Mouse (Mus musculus) forebrain, embryonic 11.5 days (tissue): Measurements from ENCODE around the gene Faap20. TPM values are rescaled to one million over a fixed set of nuclear protein-coding genes. Genes with fewer than 3 reads are reported as not detected.

Experiments
- ATAC-seq: fragments of 200-750 bp; cut with Nextera tagmentation; replicated peaks from 2 replicates; pipeline ENCODE4 v1.8.0; 2017; ENCODE audit warnings: moderate TSS enrichment; ENCODE audit not compliant: low FRiP score
- DNase-seq: peaks from one replicate; pipeline ENCODE4 v3.0.0-alpha.2; 2017; ENCODE audit warnings: low spot score
- H3K27ac ChIP-seq: fragments of 300-500 bp; sonication (generic); 2 replicates; pipeline ENCODE4 v1.5.1; 2014; ENCODE audit warnings: low read depth, low read length
- H3K27me3 ChIP-seq: fragments of 300-500 bp; sonication (generic); 2 replicates; pipeline ENCODE4 v1.6.1; 2014; ENCODE audit warnings: mild to moderate bottlenecking, low read length, mixed read lengths; ENCODE audit not compliant: control insufficient read depth, insufficient read depth
- H3K36me3 ChIP-seq: fragments of 300-500 bp; sonication (generic); 2 replicates; pipeline ENCODE4 v1.6.1; 2014; ENCODE audit warnings: mild to moderate bottlenecking, low read length, moderate library complexity, mixed read lengths; ENCODE audit not compliant: control insufficient read depth, insufficient read depth
- H3K4me1 ChIP-seq: fragments of 300-500 bp; sonication (generic); replicated peaks from 2 replicates; pipeline ENCODE4 v1.6.1; 2014; ENCODE audit warnings: low read length, mixed read lengths; ENCODE audit not compliant: control insufficient read depth, insufficient read depth
- H3K4me2 ChIP-seq: fragments of 300-500 bp; sonication (generic); 2 replicates; pipeline ENCODE4 v1.6.1; 2014; ENCODE audit warnings: low read depth, mild to moderate bottlenecking, low read length, moderate library complexity, mixed read lengths; ENCODE audit not compliant: severe bottlenecking
- H3K4me3 ChIP-seq: fragments of 300-500 bp; sonication (generic); 2 replicates; pipeline ENCODE4 v1.5.1; 2014; ENCODE audit warnings: low read depth, low read length
- H3K9ac ChIP-seq: fragments of 300-500 bp; sonication (generic); 2 replicates; pipeline ENCODE4 v1.6.1; 2014; ENCODE audit warnings: low read length
- H3K9me3 ChIP-seq: fragments of 300-500 bp; sonication (generic); 2 replicates; pipeline ENCODE4 v1.6.1; 2016; ENCODE audit warnings: low read length, mixed read lengths; ENCODE audit not compliant: control insufficient read depth
- WGBS: fragments of 180-500 bp; shearing (Covaris S2); extraction: QIAGEN DNeasy Blood & Tissue Kit; methylation state at CpG from one replicate; pipeline ENCODE4 v1.1.7; 2014; 5-methylcytosine and 5-hydroxymethylcytosine counted together
- polyA plus RNA-seq: library from polyadenylated mRNA; unstranded; fragments of >200 nt; fragmentation: Nextera tagmentation; extraction: Ambion mirVana; gene quantifications from 2 replicates; pipeline ENCODE4 v1.2.1, GENCODE M21; 2014

The Faap20 gene
- polyA plus RNA-seq, 1 experiment from 2014 or later: 105 TPM

DNA sequence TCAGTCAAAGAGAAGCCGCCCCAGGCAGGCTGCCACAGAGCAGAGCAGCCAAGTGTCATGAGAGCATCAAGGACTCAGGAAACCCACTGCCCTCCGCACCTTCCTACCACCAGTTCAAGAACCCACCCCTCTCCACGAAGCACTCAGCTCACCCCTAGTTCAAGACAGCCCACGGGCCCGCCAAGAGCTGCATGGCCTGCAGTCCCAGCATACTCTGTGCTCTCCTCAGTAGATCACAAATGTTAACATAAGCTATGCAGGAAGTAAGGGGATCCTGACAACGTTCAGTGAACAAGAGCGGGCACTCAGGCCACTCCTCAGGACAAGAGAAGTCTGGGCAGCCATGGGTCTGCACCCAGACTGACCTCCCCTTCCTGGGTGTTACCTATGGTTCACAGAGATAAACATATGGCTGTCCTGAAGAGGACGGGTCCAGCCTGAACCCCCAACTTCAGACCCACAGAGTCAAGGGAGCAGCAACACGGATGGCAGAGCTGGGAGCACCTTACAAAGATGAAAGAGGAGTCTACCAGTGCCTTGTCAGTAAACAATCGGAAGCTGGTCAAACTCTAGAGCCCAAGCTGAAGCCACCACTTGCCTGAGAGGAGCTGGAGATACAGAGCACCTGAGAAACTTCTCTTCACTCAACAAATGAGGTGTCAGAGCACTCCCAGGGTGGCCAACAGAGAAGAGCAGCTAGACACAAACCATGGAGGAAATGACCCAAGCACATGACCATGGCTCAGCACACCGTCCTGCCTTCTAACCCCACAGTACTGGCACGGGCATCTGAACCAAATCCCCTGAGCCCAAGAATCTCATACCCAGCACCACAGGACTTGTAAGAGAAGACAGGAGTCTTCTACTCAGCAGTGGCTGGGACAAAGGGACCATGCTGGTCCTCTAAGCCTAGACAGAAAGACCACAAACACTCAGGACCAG lies 30.1 kb upstream of the Faap20 start:
- 71% methylated on average over 12 of the region's 12 CpGs for WGBS
- Histone ChIP-seq H3K4me3 (peak overlapping the region; percentile 96), H3K36me3 (no peaks in the 10 kb centered on the region; the same call in 1 of the 2 replicates), H3K4me1 (peaks cover 52% of the 10 kb centered on the region), H3K27me3 (no peaks in the 10 kb centered on the region), H3K4me2 (peak overlapping the region; percentile 99), H3K9me3 (no peaks in the 10 kb centered on the region), H3K27ac (no peak overlapping the region), H3K9ac (peak overlapping the region; percentile 96)
- ATAC-seq (no peak), DNase-seq (no peak)

- no peak overlapping the region for H3K27ac ChIP-seq
- peak overlapping the region; percentile 99 for H3K4me2 ChIP-seq
- peaks cover 45% of the 10 kb centered on the region for H3K4me1 ChIP-seq
- no peak for ATAC-seq
- no peaks in the 10 kb centered on the region for H3K27me3 ChIP-seq
- no peaks in the 10 kb centered on the region; the same call in 1 of the 2 replicates for H3K36me3 ChIP-seq
- no peak for DNase-seq
- H3K9me3 ChIP-seq: no peaks in the 10 kb centered on the region
- peak overlapping the region; percentile 96 for H3K4me3 ChIP-seq
- WGBS: 12% methylated on average over 14 of the region's 14 CpGs
- H3K9ac ChIP-seq: peak overlapping the region; percentile 96
Observed at GRCm38 (mm10) chr4:155220213-155221100, 29.1 kb upstream of the Faap20 start.

- peaks cover 40% of the 10 kb centered on the region for H3K4me1 ChIP-seq
- H3K9me3 ChIP-seq: no peaks in the 10 kb centered on the region
- ATAC-seq: no peak
- no peak overlapping the region for H3K27ac ChIP-seq
- WGBS: 5% methylated on average over 7 of the region's 7 CpGs
- H3K4me2 ChIP-seq: peak overlapping the region; percentile 99
- no peak for DNase-seq
- H3K36me3 ChIP-seq: no peaks in the 10 kb centered on the region; the same call in 1 of the 2 replicates
- H3K27me3 ChIP-seq: no peaks in the 10 kb centered on the region
- peak overlapping the region; percentile 96 for H3K4me3 ChIP-seq
- H3K9ac ChIP-seq: peak overlapping the region; percentile 96
Observed at GRCm38 (mm10) chr4:155221106-155221505, 28.5 kb upstream of the Faap20 start.

GRCm38 (mm10) chr4:155221599-155222551 lies 27.7 kb upstream of the Faap20 start:
- H3K4me3 ChIP-seq: peak overlapping the region; percentile 96
- H3K9me3 ChIP-seq: no peaks in the 10 kb centered on the region
- H3K4me2 ChIP-seq: peak overlapping the region; percentile 99
- peaks cover 37% of the 10 kb centered on the region for H3K4me1 ChIP-seq
- no peak for ATAC-seq
- under 1% methylated on average over 93 of the region's 93 CpGs for WGBS
- H3K27me3 ChIP-seq: no peaks in the 10 kb centered on the region
- peak; percentile 80 for DNase-seq
- H3K9ac ChIP-seq: peak overlapping the region; percentile 96
- peak overlapping the region; percentile 46; the same call in 1 of the 2 replicates for H3K27ac ChIP-seq
- H3K36me3 ChIP-seq: no peaks in the 10 kb centered on the region; the same call in 1 of the 2 replicates

- no peaks in the 10 kb centered on the region for H3K36me3 ChIP-seq
- peaks cover 35% of the 10 kb centered on the region for H3K4me1 ChIP-seq
- DNase-seq (no peak), ATAC-seq (no peak)
- no peaks in the 10 kb centered on the region for H3K9me3 ChIP-seq
- 2% methylated on average over 28 of the region's 63 CpGs for WGBS
- H3K27me3 ChIP-seq: no peaks in the 10 kb centered on the region
- peak within 1 kb of the TSS; percentile 88 for H3K27ac ChIP-seq
- H3K4me3 ChIP-seq: peak within 1 kb of the TSS; percentile 96
- H3K9ac ChIP-seq: peak within 1 kb of the TSS; percentile 96
- H3K4me2 ChIP-seq: peak within 1 kb of the TSS; percentile 99
Observed at GRCm38 (mm10) chr4:155222552-155222840, 27.1 kb upstream of the Faap20 start, which contains the start of gene Ski. TSS of gene Ski (minus strand) at chr4:155222592.

DNA sequence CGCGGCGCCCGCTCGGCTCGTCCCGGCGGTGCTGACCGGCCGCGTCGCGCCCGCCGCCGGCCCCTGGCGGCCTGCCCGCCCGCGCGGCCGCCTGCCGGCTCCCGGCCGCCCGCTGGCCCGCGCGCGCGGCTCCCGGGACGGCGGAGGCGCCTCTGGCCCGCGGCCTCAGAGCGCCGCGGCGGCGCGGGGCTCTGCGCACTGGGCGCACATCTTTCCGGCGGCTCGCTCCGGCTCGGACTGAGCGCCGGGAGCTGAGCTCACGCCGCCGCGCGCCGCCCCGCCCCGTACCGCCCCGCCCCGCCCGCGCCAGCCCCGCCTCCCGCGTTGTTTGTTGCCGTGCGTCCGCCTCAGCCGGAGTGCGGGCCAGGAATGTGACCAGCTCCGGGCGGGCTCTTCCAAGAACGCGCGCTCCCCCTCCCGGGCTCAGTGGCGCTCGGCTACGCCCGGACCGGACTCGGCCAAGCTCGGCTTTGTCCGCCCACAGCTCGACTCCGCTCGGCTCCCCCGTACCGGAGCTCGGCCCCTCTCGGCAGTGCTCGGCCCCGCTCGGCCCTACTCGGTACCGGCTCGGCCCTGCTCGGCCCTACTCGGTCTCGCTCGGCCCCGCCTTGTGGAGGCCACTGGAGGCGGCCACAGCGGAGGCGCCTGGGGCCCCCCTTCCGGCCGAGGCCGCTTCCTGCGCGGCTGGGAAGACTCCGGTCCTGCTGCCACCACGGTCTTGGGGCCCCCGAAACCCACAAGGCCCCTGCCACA lies 26.6 kb upstream of the Faap20 start:
- peak; percentile 100 for DNase-seq

GRCm38 (mm10) chr4:155223594-155224528 lies 25.7 kb upstream of the Faap20 start:
- H3K27ac ChIP-seq: peak overlapping the region; percentile 88
- no peaks in the 10 kb centered on the region for H3K36me3 ChIP-seq
- no peaks in the 10 kb centered on the region for H3K9me3 ChIP-seq
- no peak for ATAC-seq
- H3K9ac ChIP-seq: peak overlapping the region; percentile 87
- H3K4me2 ChIP-seq: peak overlapping the region; percentile 72
- 33% methylated on average over 20 of the region's 20 CpGs for WGBS
- no peak for DNase-seq
- H3K4me3 ChIP-seq: peak overlapping the region; percentile 96
- H3K27me3 ChIP-seq: no peaks in the 10 kb centered on the region
- peaks cover 28% of the 10 kb centered on the region for H3K4me1 ChIP-seq

More for the DNA sequence above, 26.6 kb upstream of the Faap20 start:
- H3K27me3 ChIP-seq: no peaks in the 10 kb centered on the region
- no peaks in the 10 kb centered on the region for H3K36me3 ChIP-seq
- H3K4me1 ChIP-seq: peaks cover 32% of the 10 kb centered on the region
- H3K27ac ChIP-seq: peak overlapping the region; percentile 88
- WGBS: under 1% methylated on average over 77 of the region's 116 CpGs
- H3K4me2 ChIP-seq: peak overlapping the region; percentile 99
- peak; percentile 100 for ATAC-seq
- H3K9me3 ChIP-seq: no peaks in the 10 kb centered on the region
- H3K4me3 ChIP-seq: peak overlapping the region; percentile 96
- peak overlapping the region; percentile 96 for H3K9ac ChIP-seq
